Mouse (Mus musculus) spleen, postnatal 0 days (tissue): Measurements from ENCODE around the gene Tmem63a. TPM values are rescaled to one million over a fixed set of nuclear protein-coding genes. Genes with fewer than 3 reads are reported as not detected.

Experiments used
- polyA plus RNA-seq: library from polyadenylated mRNA; unstranded; fragments of >200 nt; fragmentation: Nextera tagmentation; extraction: Ambion mirVana; gene quantifications from 2 replicates; pipeline ENCODE4 v1.2.1, GENCODE M21; 2015

The Tmem63a gene
- polyA plus RNA-seq = 11.9 and 12.4 TPM in 2 replicates

GRCm38 (mm10) chr1:180942166-180943031 is at the start of gene Tmem63a:
TSS of gene Tmem63a (plus strand) at chr1:180942344.

GRCm38 (mm10) chr1:180892808-180893207 is 49.3 kb upstream of the Tmem63a start, which contains the start of gene Lefty2:
TSS of gene Lefty2 (plus strand) at chr1:180893108.

GRCm38 (mm10) chr1:180904039-180904814 is 37.9 kb upstream of the Tmem63a start, which contains the start of gene Pycr2:
TSS of gene Pycr2 (plus strand) at chr1:180904293.

GRCm38 (mm10) chr1:180934467-180935419 is 7.4 kb upstream of the Tmem63a start, which contains the start of gene Lefty1:
TSS of gene Lefty1 (plus strand) at chr1:180935022.

GRCm38 (mm10) chr1:181020756-181021487 is 78.8 kb downstream of the Tmem63a start, which contains the start of gene Ephx1:
TSS of gene Ephx1 (minus strand) at chr1:181020904.

Other genes with a start within 250 kb of the Tmem63a start
- not detected in 2 replicates for gene Mixl1, start 245.3 kb upstream of the Tmem63a start, polyA plus RNA-seq
- gene Acbd3, start 216.3 kb upstream of the Tmem63a start, polyA plus RNA-seq = 11.3 and 13.9 TPM in 2 replicates
- gene H3f3a, start 128.4 kb upstream of the Tmem63a start, polyA plus RNA-seq = 2,428 and 2,593 TPM in 2 replicates
- 25.3 and 27.8 TPM in 2 replicates for gene Sde2, start 91.2 kb upstream of the Tmem63a start, polyA plus RNA-seq
- gene Lefty2, start 49.2 kb upstream of the Tmem63a start, polyA plus RNA-seq = 0.05 TPM in 1 of 2 replicates, not detected in the other
- 82.2 and 100 TPM in 2 replicates for gene Pycr2, start 38.1 kb upstream of the Tmem63a start, polyA plus RNA-seq
- 4.7 and 4.9 TPM in 2 replicates for gene Lefty1, start 7.3 kb upstream of the Tmem63a start, polyA plus RNA-seq
- 2.4 and 3.7 TPM in 2 replicates for gene Ephx1, start 78.6 kb downstream of the Tmem63a start, polyA plus RNA-seq
- not detected in 2 replicates for gene 9130409I23Rik, start 108.9 kb downstream of the Tmem63a start, polyA plus RNA-seq
- 19.5 and 20.9 TPM in 2 replicates for gene Nvl, start 201.9 kb downstream of the Tmem63a start, polyA plus RNA-seq
- 75.2 and 76.6 TPM in 2 replicates for gene Cnih4, start 202.3 kb downstream of the Tmem63a start, polyA plus RNA-seq